8 mouse cellular contexts compared by ENCODE assay signal in the genomic region with DNA sequence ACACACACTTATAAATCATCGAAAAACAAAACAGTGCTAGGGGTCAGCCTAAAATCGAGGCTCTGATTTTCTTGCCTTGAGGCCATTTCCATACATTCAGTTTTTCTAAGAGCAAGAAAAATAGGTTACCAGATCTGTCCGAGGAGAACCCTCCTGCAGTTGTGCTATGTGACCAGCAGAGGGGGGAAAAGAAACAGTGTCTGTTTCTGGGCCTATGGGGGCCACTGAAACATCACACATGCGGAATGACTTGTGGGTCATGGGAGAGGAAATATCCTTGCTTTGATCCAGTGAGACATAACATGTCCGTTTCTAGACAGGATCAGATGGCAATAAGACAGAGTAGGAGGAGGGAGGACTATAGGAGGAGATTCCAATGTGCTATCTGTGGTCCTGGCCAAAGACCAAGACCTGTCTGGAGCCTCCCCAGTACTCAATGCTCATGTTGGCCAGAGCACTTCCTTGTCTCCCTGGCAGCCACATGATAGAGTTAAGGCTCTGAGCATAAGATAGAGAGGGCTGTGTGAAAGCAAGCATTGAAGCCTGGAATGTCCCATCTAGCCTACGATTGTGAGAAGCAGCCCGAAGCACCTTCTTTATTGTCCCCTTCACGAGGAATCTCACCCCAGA. TPM values are rescaled to one million over a fixed set of nuclear protein-coding genes. Genes with fewer than 3 reads are reported as not detected.
DNase-seq lines count a peak whose midpoint lies in the region; ATAC-seq and TF ChIP-seq lines count a peak whose summit lies in the region.
"Had no signal": no experiment of that assay in that cellular context is flagged by ENCODE, and none has a peak within 500 bp of the region (broad histone marks: within the 10 kb centered on the region; RNA-seq: fewer than 3 reads in every experiment).

No protein-coding gene starts in this region.

- ATAC-seq in granulocyte monocyte progenitor cell, adult 5-6 weeks (replicated peaks; ENCODE audit: poor library complexity, severe bottlenecking): peak; percentile 83
- peak; percentile 51; the same call in 1 of the 2 replicates for ATAC-seq in liver, embryonic 14.5 days (ENCODE audit: insufficient read depth)

- H3K4me1 ChIP-seq in liver, embryonic 14.5 days (replicated peaks; ENCODE audit: control insufficient read depth in 2 of 2, insufficient read depth in 2 of 2, low read length in 1 of 2): peaks cover 0 to 12% of the 10 kb centered on the region in 2 experiments; a peak in 2 of 4 replicates

- no peak overlapping the region for H3K9ac ChIP-seq in liver, embryonic 14.5 days (replicated peaks)

- no peaks in the 10 kb centered on the region for H3K9me3 ChIP-seq in liver, embryonic 14.5 days (ENCODE audit: control insufficient read depth, low read length)

- TF ChIP-seq CTCF in liver, embryonic 14.5 days (IDR thresholded peaks at IDR 0.05; ENCODE audit: low read depth): peak; percentile 81

- H3K27me3 ChIP-seq in liver, embryonic 14.5 days (ENCODE audit: control insufficient read depth, insufficient read depth, low read length): no peaks in the 10 kb centered on the region

- no peak for TF ChIP-seq EP300 in liver, embryonic 14.5 days (IDR thresholded peaks at IDR 0.05; ENCODE audit: low read depth)

- H3K4me2 ChIP-seq in liver, embryonic 14.5 days (ENCODE audit: low read depth): no peak overlapping the region

- H3K27ac ChIP-seq in liver, embryonic 14.5 days: no peak overlapping the region

- H3K4me3 ChIP-seq in liver, embryonic 14.5 days (ENCODE audit: insufficient read depth in 1 of 2, low read depth in 2 of 2, low read length in 2 of 2): no peak overlapping the region

- no peaks in the 10 kb centered on the region for H3K36me3 ChIP-seq in liver, embryonic 14.5 days (replicated peaks; ENCODE audit: control insufficient read depth, insufficient read depth, low read depth)

- WGBS in liver, embryonic 14.5 days (ENCODE audit: insufficient replicate concordance): 38% methylated on average over 8 of the region's 8 CpGs

- DNase-seq in layer of hippocampus, postnatal 10 days (ENCODE audit: low spot score in 2 of 2): peak; percentile 30
- DNase-seq in layer of hippocampus, postnatal 36 days: no peak
- peak; percentile 50 for DNase-seq in ES-CJ7 (ENCODE audit: low read depth, low spot score)
- DNase-seq in adrenal gland, postnatal 14 days: peak; percentile 30
- peak in 2 of 3 experiments; percentile 24 to 36 for DNase-seq in liver, embryonic 14.5 days (ENCODE audit: low read depth in 3 of 3, low spot score in 3 of 3)
- peak; percentile 65 for DNase-seq in thymus, postnatal 0 days (ENCODE audit: low spot score)

RNA-seq across cellular contexts. Expression of a gene that starts 14.4 kb away (rescaled TPM):
- total RNA-seq in layer of hippocampus, postnatal 10 days (2021): under 1 TPM in 1 of 2 experiments, not detected in 1; 0.16 TPM
- total RNA-seq in layer of hippocampus, postnatal 36 days (2021): not detected
- not detected in 2 replicates for total RNA-seq in adrenal gland, postnatal 14 days (2021)
- 0.28 TPM in 1 of 2 replicates, not detected in the other for total RNA-seq in granulocyte monocyte progenitor cell, adult 5-6 weeks (2014; fragmentation: Nextera tagmentation)
- total RNA-seq in granulocyte monocyte progenitor cell, adult 5-6 weeks (2017): not detected in 2 replicates
- 0.23 and 0.41 TPM in 2 replicates for polyA plus RNA-seq in liver, embryonic 14.5 days (2012; rRNA removed)
- 0.45 and 0.50 TPM in 2 replicates for polyA plus RNA-seq in liver, embryonic 14.5 days (2014; fragmentation: Nextera tagmentation; extraction: Ambion mirVana)
- polyA plus RNA-seq in thymus, postnatal 0 days (2015; fragmentation: Nextera tagmentation; extraction: Ambion mirVana): not detected in 2 replicates
- polyA plus RNA-seq: large intestine, adult 2 months had no signal

RNA-seq across cellular contexts. Expression of a gene that starts 30.3 kb away (rescaled TPM):
- total RNA-seq in layer of hippocampus, postnatal 10 days (2021): 100 to 1,000 TPM; 141 to 192 TPM
- total RNA-seq in layer of hippocampus, postnatal 36 days (2021): 10 to 100 TPM; 84.1 to 92.7 TPM
- total RNA-seq in adrenal gland, postnatal 14 days (2021): 99.4 and 105 TPM in 2 replicates
- total RNA-seq in granulocyte monocyte progenitor cell, adult 5-6 weeks (2014; fragmentation: Nextera tagmentation): 84.8 and 88.9 TPM in 2 replicates
- total RNA-seq in granulocyte monocyte progenitor cell, adult 5-6 weeks (2017): 218 and 268 TPM in 2 replicates
- polyA plus RNA-seq in liver, embryonic 14.5 days (2012; rRNA removed): 10.0 and 14.3 TPM in 2 replicates
- polyA plus RNA-seq in liver, embryonic 14.5 days (2014; fragmentation: Nextera tagmentation; extraction: Ambion mirVana): 110 and 116 TPM in 2 replicates
- polyA plus RNA-seq in thymus, postnatal 0 days (2015; fragmentation: Nextera tagmentation; extraction: Ambion mirVana): 281 and 293 TPM in 2 replicates

Comparison
In these comparisons a context has a peak if more than half of its experiments do, and no peak if none do; other contexts are left out.
1. DNase-seq: peak in layer of hippocampus, postnatal 10 days (2 of 2), ES-CJ7 (single experiment), adrenal gland, postnatal 14 days (single experiment), liver, embryonic 14.5 days (2 of 3) and thymus, postnatal 0 days (single experiment); none in layer of hippocampus, postnatal 36 days (0 of 2).